Mouse (Mus musculus) right cerebral cortex, adult 18-20 months (tissue): Measurements from ENCODE around the gene Olfr218.
"Not testable (repeated sequence)": the region's sequence is repeated elsewhere in the genome, so short reads cannot be mapped to it uniquely, and the experiment has no call there.

Source experiments
- DNase-seq: peaks from one replicate; pipeline ENCODE4 v3.0.0; 2022; ENCODE audit warnings: mixed read lengths

The Olfr218 gene

GRCm38 (mm10) chr1:173197508-173197907 lies at the start of gene Olfr218:
Olfr218 (plus strand) TSS chr1:173197808.
- no peak for DNase-seq

GRCm38 (mm10) chr1:173174154-173174842 lies 23.3 kb upstream of the Olfr218 start:
- DNase-seq: no peak

- no peak for DNase-seq
Observed at GRCm38 (mm10) chr1:173190540-173190939, 7.1 kb upstream of the Olfr218 start, which contains the start of gene Olfr1406. Olfr1406 (minus strand) TSS chr1:173190640.

- no peak for DNase-seq
Observed at GRCm38 (mm10) chr1:173192059-173192458, 5.5 kb upstream of the Olfr218 start.

- no peak for DNase-seq
Observed at GRCm38 (mm10) chr1:173196359-173196758, 1.2 kb upstream of the Olfr218 start.

GRCm38 (mm10) chr1:173212092-173212491 lies 14.5 kb downstream of the Olfr218 start, which contains the start of gene Olfr1404:
Olfr1404 (plus strand) TSS chr1:173212392.
- no peak for DNase-seq

- no peak for DNase-seq
Observed at GRCm38 (mm10) chr1:173216481-173216880, 18.9 kb downstream of the Olfr218 start.

GRCm38 (mm10) chr1:173227081-173227480 lies 29.5 kb downstream of the Olfr218 start, which contains the start of gene Fcer1a:
Fcer1a (minus strand) TSS chr1:173227214.
- no peak for DNase-seq

GRCm38 (mm10) chr1:173237004-173237403 lies 39.4 kb downstream of the Olfr218 start:
- not testable (repeated sequence) for DNase-seq

- no peak for DNase-seq
Observed at GRCm38 (mm10) chr1:173249888-173250287, 52.3 kb downstream of the Olfr218 start.
